Mouse (Mus musculus) hindbrain, embryonic 11.5 days (tissue): ENCODE measurements around the gene St7. TPM values are rescaled to one million over a fixed set of nuclear protein-coding genes. Genes with fewer than 3 reads are reported as not detected.
"Not testable (repeated sequence)": the region's sequence is repeated elsewhere in the genome, so short reads cannot be mapped to it uniquely, and the experiment has no call there.

Experiments
- ATAC-seq: fragments of 200-750 bp; cut with Nextera tagmentation; 2 replicates; pipeline ENCODE4 v1.8.0; 2017; ENCODE audit warnings: mild to moderate bottlenecking, moderate TSS enrichment, moderate library complexity; ENCODE audit not compliant: low FRiP score
- DNase-seq: peaks from one replicate; pipeline ENCODE4 v3.0.0-alpha.2; 2015; ENCODE audit warnings: low spot score
- H3K27ac ChIP-seq: fragments of 300-500 bp; sonication (generic); 2 replicates; pipeline ENCODE4 v1.5.1; 2014; ENCODE audit warnings: mild to moderate bottlenecking, low read depth, low read length
- H3K27me3 ChIP-seq: fragments of 300-500 bp; sonication (generic); 2 replicates; pipeline ENCODE4 v1.6.1; 2014; ENCODE audit warnings: mild to moderate bottlenecking, low read length, moderate library complexity, mixed read lengths; ENCODE audit not compliant: control insufficient read depth, insufficient read depth
- H3K36me3 ChIP-seq: fragments of 300-500 bp; sonication (generic); 2 replicates; pipeline ENCODE4 v1.6.1; 2014; ENCODE audit warnings: mild to moderate bottlenecking, low read length, moderate library complexity, mixed read lengths; ENCODE audit not compliant: control insufficient read depth, insufficient read depth
- H3K4me1 ChIP-seq: fragments of 300-500 bp; sonication (generic); replicated peaks from 2 replicates; pipeline ENCODE4 v1.6.1; 2014; ENCODE audit warnings: low read length, mixed read lengths; ENCODE audit not compliant: control insufficient read depth, insufficient read depth
- H3K4me2 ChIP-seq: fragments of 300-500 bp; sonication (generic); replicated peaks from 2 replicates; pipeline ENCODE4 v1.6.1; 2014; ENCODE audit warnings: mild to moderate bottlenecking, low read depth, low read length
- H3K4me3 ChIP-seq: fragments of 300-500 bp; sonication (generic); 2 replicates; pipeline ENCODE4 v1.5.1; 2014; ENCODE audit warnings: low read depth, low read length
- H3K9ac ChIP-seq: fragments of 300-500 bp; sonication (generic); 2 replicates; pipeline ENCODE4 v1.6.1; 2014; ENCODE audit warnings: low read depth, low read length
- H3K9me3 ChIP-seq: fragments of 300-500 bp; sonication (generic); 2 replicates; pipeline ENCODE4 v1.6.1; 2016; ENCODE audit warnings: low read length; ENCODE audit not compliant: control insufficient read depth
- WGBS: fragments of 180-500 bp; shearing (Covaris S2); extraction: QIAGEN DNeasy Blood & Tissue Kit; methylation state at CpG from one replicate; pipeline ENCODE4 v1.1.7; 2014; 5-methylcytosine and 5-hydroxymethylcytosine counted together
- polyA plus RNA-seq: library from polyadenylated mRNA; unstranded; fragments of >200 nt; fragmentation: Nextera tagmentation; extraction: Ambion mirVana; gene quantifications from 2 replicates; pipeline ENCODE4 v1.2.1, GENCODE M21; 2014

Gene St7
- polyA plus RNA-seq, 1 experiment from 2014 or later = 52.1 TPM

DNA sequence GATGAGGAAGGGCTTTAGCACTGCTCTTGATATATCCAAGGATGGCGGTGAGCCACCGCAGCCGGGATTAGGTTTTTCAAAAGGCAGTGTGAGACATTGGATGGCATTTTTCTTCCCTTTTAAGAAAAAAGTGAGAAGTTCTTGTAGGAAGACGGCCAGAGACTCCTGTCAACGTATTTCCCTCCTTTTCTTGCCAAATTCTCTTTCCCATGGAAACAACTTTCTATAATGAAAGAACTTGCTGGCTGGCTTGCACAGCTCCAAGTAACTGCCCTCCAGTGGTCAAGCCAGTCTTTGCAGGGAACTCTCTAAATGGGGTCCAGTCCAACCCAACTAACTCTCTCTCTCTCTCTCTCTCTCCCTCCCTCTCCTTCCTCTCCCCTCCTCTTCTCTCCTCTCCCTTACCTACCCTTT is 3.6 kb downstream of the St7 start:
- peak; percentile 63 for DNase-seq
- no peak for ATAC-seq
- H3K27ac ChIP-seq = no peak overlapping the region
- H3K9me3 ChIP-seq = no peaks in the 10 kb centered on the region
- H3K9ac ChIP-seq = no peak overlapping the region
- no peak overlapping the region for H3K4me3 ChIP-seq
- H3K4me2 ChIP-seq = no peak overlapping the region
- 54% methylated on average over 5 of the region's 5 CpGs for WGBS
- H3K4me1 ChIP-seq = no peaks in the 10 kb centered on the region
- H3K27me3 ChIP-seq = no peaks in the 10 kb centered on the region; the same call in 1 of the 2 replicates
- no peaks in the 10 kb centered on the region for H3K36me3 ChIP-seq

DNA sequence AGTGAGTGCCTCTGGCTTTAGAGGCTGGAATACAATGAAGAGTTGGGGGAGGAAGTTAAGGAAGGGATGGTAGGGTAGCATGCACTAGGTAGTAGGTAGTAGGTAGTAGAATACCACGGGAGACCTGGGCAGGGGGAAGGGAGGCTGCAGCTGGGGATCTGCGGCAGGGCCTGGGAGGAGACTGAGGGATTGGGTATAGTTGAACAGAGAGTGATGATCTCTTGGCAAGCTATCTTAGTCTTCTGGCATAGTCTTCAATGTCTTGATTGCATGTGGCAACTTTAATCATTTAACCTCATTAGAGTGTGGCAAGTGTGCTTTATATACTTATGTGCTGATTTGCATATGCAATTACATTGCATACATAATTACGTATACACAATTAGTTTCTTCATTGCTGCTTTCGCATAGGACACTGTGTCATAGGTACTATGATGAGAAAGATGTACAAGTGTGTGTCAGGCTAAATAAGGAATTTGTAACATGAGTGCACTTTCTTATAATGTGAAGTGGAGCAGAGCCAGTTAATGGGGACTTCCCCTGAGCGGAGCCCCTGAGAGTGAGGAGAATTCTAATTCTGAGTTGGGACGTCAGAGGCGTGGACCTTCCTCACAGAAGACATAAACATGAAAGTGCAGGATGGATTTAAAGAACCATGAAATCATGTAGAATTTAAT is 8.3 kb downstream of the St7 start:
- H3K27me3 ChIP-seq = no peaks in the 10 kb centered on the region
- H3K36me3 ChIP-seq = no peaks in the 10 kb centered on the region
- no peak overlapping the region for H3K4me2 ChIP-seq
- no peaks in the 10 kb centered on the region for H3K4me1 ChIP-seq
- H3K9ac ChIP-seq = no peak overlapping the region
- ATAC-seq = no peak
- no peak overlapping the region for H3K27ac ChIP-seq
- DNase-seq = no peak
- H3K9me3 ChIP-seq = no peaks in the 10 kb centered on the region
- WGBS = 73% methylated on average over 7 of the region's 7 CpGs
- H3K4me3 ChIP-seq = no peak overlapping the region

DNA sequence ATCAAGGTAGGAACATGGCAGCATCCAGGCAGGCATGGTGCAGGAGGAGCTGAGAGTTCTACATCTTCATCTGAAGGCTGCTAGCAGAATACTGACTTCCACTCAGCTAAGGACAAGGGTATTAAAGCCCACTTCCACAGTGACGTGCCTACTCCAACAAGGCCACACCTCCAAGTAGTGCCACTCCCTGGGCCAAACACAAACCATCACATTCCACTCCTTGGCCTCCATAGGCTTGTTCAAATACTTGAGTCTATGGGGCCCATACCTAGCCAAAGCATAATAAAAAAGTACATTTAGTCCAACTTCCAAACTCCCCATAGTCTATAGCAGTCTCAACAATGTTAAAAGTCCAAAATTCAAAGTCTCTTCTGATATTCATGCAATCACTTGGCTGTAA is 11.3 kb downstream of the St7 start:
- not testable (repeated sequence) for H3K4me1 ChIP-seq, H3K9me3 ChIP-seq, H3K27ac ChIP-seq, ATAC-seq, H3K4me2 ChIP-seq, H3K9ac ChIP-seq, H3K36me3 ChIP-seq, H3K27me3 ChIP-seq, H3K4me3 ChIP-seq, DNase-seq
- 88% methylated on average over 1 of the region's 1 CpGs for WGBS

DNA sequence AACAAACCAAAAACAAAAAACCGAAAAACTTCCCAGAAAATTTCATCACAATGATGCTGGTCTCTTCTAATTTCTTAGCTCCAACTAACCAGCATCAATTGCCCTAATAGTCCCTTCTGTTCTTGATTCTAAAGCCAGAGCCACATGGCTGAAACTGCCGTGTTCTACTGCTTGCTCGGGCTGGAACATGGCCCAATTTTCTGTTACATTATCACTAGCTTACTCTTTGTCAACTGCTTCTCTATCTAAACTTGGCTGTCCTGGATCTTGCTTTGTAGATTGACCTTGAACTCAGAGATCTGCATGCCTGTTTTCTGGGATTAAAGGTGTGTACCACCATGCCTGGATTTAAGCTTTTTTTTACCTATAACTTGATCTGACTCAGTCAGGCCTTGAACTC is 13.2 kb downstream of the St7 start:
- ATAC-seq (no peak), DNase-seq (no peak)
- no peak overlapping the region for H3K9ac ChIP-seq
- no peaks in the 10 kb centered on the region for H3K4me1 ChIP-seq
- H3K9me3 ChIP-seq = no peaks in the 10 kb centered on the region
- no peaks in the 10 kb centered on the region for H3K27me3 ChIP-seq
- H3K27ac ChIP-seq = no peak overlapping the region
- no peak overlapping the region for H3K4me2 ChIP-seq
- H3K36me3 ChIP-seq = no peaks in the 10 kb centered on the region
- H3K4me3 ChIP-seq = no peak overlapping the region
- 93% methylated on average over 3 of the region's 3 CpGs for WGBS

DNA sequence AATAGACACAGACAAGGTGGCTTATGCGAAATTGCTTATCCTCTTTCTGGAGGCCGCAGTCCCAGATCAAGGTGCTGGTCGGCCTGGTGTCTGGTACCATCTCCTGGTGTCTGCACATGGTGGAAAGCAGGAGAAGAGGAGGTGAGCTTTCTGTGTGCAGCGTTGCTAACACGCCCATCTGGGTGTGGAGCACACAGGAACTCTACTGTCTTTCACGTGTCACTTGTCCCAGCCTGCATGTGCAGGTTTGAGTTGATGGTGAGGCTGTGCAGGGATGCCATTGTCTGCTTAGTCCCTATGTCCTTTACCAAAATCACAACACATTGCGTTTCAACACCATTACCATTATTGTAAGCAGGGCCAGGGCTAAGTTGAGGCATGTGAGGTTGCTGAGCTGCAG is 26.2 kb downstream of the St7 start:
- 94% methylated on average over 7 of the region's 7 CpGs for WGBS
- DNase-seq = no peak
- Histone ChIP-seq H3K4me2 (no peak overlapping the region), H3K36me3 (no peaks in the 10 kb centered on the region), H3K4me3 (no peak overlapping the region), H3K9me3 (no peaks in the 10 kb centered on the region), H3K27me3 (no peaks in the 10 kb centered on the region), H3K4me1 (no peaks in the 10 kb centered on the region), H3K27ac (no peak overlapping the region), H3K9ac (no peak overlapping the region)
- ATAC-seq = no peak

DNA sequence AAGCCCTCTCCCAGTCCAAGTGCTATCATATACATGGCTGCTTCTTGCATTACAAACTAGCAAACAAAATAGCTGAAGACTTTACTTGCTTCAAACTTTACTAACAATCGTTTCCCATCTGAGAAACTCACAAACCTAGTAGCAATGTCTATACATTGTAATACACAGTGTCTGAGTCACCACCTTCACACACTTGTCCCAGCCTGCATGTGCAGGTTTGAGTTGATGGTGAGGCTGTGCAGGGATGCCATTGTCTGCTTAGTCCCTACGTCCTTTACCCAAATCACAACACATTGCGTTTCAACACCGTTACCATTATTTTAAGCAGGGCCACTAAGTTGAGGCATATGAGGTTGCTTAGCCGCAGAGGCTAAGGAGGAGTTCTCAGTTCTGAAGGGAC is 26.7 kb downstream of the St7 start:
- Histone ChIP-seq H3K27me3 (no peaks in the 10 kb centered on the region), H3K4me3 (no peak overlapping the region), H3K4me2 (no peak overlapping the region), H3K27ac (no peak overlapping the region), H3K36me3 (no peaks in the 10 kb centered on the region), H3K9me3 (no peaks in the 10 kb centered on the region), H3K9ac (no peak overlapping the region), H3K4me1 (no peaks in the 10 kb centered on the region)
- ATAC-seq (no peak), DNase-seq (no peak)
- WGBS = 94% methylated on average over 5 of the region's 5 CpGs

DNA sequence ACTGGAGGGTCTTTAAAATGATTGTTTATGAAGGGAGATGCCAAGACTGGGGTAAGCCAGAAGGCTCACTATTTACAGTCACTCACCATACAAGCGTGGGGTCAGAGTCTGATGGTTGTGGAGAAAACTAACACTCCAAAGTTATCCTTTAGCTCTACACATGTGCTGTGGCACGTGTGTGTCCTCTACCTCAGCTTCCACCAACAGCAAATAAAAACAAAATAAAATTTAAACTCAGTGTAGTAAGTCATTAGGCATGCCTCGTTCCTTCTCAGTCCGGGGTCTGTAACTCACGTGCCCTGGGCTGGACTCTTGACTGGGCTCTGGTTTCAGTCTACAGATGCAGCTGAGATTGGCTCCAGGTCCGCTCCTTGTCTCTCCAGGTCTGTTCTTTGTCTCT is 27.3 kb downstream of the St7 start:
- 87% methylated on average over 6 of the region's 6 CpGs for WGBS
- Histone ChIP-seq H3K27me3 (no peaks in the 10 kb centered on the region), H3K27ac (no peak overlapping the region), H3K4me2 (no peak overlapping the region), H3K4me1 (no peaks in the 10 kb centered on the region), H3K36me3 (no peaks in the 10 kb centered on the region), H3K9me3 (no peaks in the 10 kb centered on the region), H3K4me3 (no peak overlapping the region), H3K9ac (no peak overlapping the region)
- ATAC-seq (no peak), DNase-seq (no peak)

DNA sequence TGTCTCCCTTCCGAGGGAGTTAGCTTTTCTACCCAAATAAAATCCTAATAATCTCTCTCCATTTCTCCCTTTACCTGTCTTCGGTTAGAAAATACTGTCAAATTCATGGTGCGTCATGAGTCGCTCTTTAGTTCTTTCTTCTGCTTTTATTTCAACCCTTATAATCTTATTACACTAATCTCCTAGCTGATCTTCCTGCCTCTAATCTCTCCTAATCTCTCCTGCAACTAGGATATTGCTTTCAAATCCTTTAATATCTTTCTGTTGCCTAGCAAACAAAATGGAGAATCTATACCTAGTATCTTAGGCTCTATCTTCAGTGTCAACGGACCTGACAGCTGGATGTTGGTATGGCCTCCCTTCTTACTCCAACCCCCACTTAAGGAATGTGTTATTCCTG is 29.0 kb downstream of the St7 start:
- Histone ChIP-seq H3K36me3 (no peaks in the 10 kb centered on the region), H3K27ac (no peak overlapping the region), H3K4me2 (no peak overlapping the region), H3K4me1 (no peaks in the 10 kb centered on the region), H3K9me3 (no peaks in the 10 kb centered on the region), H3K9ac (no peak overlapping the region), H3K27me3 (no peaks in the 10 kb centered on the region), H3K4me3 (no peak overlapping the region)
- ATAC-seq (no peak), DNase-seq (no peak)
- 83% methylated on average over 5 of the region's 5 CpGs for WGBS

DNA sequence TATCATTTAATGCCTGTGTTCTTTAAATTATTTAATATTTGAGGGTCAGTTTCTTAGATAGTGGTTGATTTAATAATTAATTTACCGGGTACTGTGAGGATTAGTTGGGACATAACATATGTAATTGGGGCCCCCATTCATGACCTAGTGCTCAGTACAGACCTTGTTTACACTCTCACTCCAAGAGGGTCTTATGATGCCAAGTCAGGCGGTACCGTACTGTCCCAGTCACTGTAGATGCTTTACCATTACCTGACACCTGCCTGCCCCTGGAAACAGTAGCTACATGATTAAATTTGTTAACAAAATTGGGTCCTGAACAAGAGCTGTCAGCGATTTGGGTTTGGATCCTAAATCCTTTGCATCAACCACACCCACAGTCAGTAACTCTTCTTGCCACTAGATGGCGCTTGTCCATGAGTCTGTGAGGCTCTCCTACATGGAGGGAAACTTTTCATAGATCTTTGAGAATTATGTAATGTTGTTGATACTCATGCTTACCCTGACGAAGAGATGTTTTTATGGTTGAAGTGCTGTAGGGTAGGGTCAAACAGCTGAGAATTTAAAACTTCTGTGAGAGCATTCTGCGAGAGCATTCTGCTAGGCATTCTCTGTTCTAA is 33.2 kb downstream of the St7 start:
- no peaks in the 10 kb centered on the region for H3K27me3 ChIP-seq
- peak; percentile 70 for DNase-seq
- 44% methylated on average over 7 of the region's 7 CpGs for WGBS

More for the DNA sequence above, 33.2 kb downstream of the St7 start:
- Histone ChIP-seq H3K27ac (no peak overlapping the region), H3K36me3 (no peaks in the 10 kb centered on the region), H3K9me3 (no peaks in the 10 kb centered on the region), H3K4me1 (no peaks in the 10 kb centered on the region), H3K9ac (no peak overlapping the region), H3K4me3 (no peak overlapping the region), H3K4me2 (no peak overlapping the region)
- peak; percentile 49; the same call in 1 of the 2 replicates for ATAC-seq
